Mouse (Mus musculus): ENCODE measurements around the gene Lamtor2. TPM values are rescaled to one million over a fixed set of nuclear protein-coding genes. Genes with fewer than 3 reads are reported as not detected.

Gene Lamtor2
- total RNA-seq, 1 experiment from 2014 or later, result 150 TPM

DNA sequence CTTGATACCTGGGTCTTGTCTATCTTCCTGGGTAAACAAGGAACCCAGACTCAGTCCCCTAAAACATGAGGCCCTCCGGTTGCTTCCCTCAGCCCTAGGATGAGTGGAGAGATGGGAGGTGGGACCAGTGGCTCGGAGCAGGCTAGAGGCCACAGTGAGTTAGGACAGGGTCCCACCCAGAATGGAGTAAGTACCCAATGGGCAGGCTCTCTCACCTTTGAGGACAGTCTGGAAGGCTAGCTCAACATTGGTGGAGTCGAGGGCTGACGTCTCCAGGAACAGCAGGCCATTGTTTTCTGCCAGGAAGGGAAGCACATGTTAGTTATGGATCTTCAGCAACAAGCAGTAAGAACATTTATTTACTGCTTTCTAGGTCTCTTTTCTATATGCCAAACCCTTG, 10.4 kb downstream of the Lamtor2 start:
- DNase-seq, result no peak

DNA sequence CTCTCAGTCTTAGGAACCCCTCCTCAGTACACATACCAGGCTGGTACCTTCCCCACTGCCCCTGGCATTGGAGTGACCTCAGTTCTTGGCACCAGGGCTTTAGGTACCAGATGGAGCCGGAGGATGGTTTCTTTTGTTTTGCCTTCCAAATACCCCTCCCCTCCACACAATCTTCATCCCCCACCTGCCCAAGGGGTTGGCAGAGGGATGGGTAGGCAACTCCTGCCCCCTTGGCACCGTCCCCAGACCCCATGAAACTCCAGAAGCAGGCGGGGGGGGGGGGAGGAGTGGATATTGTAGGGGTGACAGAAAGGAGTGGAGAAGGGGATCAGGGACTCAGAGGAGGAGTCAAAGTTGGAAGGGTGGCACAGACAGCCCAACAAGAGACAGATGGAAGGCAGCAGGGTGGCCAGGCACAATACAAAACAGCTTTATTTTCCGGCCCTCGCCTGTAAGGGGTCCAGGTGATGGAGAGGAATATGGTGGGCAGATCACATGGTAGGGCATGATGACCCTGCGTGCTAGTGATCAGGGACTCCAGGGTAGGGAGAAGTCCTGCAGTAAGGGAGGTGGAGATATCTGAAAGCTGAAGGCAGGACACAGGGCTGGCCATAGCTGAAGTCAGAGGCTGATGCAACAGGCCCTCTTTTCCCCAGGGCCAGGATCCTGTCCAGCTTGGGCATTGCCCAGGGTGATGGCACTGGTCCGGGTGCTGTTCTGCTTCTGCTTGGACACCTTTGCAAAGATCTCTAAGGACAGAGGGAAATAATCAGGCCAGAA, 11.1 kb downstream of the Lamtor2 start:
- DNase-seq, result no peak

DNA sequence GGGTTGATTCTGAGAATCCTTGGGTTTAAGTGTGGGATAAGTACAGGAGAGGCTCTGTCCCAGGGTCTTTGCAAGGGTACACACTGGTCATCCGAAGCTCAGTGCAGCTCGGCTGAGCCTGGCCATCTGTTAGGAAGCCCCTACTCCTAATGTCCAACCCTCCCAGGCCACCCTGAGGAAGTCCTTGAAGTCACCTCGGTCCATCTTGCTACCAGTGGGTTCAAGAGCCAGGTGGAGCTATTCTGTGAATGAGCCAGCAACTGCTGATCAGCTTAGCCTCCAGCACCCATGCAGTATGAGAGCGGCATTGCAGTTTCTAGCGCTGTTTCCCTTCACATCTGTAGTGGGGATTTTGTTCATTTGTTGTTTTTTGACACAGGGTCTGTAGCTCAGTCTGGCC, 12.8 kb downstream of the Lamtor2 start:
- no peak for DNase-seq

DNA sequence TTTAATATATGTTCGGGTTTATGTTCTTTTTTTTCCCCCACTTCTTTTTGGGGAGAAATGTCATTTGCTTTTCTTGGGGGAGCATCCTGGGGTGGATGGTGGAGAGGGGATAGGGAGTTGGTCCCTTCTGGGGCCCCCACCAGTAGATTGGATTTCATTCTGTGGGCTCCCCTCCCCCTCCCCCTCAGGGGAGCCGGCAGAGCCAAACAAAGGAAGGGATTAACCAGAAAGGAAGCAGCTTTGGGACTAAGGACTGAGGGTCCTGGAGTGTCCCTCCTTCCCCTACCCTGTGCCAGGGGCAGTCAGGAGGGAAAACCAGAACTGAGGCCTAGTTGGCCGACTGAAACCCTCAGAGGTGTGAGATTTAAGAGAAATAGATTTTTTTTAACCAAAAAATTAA, 13.5 kb downstream of the Lamtor2 start:
- no peak for DNase-seq

DNA sequence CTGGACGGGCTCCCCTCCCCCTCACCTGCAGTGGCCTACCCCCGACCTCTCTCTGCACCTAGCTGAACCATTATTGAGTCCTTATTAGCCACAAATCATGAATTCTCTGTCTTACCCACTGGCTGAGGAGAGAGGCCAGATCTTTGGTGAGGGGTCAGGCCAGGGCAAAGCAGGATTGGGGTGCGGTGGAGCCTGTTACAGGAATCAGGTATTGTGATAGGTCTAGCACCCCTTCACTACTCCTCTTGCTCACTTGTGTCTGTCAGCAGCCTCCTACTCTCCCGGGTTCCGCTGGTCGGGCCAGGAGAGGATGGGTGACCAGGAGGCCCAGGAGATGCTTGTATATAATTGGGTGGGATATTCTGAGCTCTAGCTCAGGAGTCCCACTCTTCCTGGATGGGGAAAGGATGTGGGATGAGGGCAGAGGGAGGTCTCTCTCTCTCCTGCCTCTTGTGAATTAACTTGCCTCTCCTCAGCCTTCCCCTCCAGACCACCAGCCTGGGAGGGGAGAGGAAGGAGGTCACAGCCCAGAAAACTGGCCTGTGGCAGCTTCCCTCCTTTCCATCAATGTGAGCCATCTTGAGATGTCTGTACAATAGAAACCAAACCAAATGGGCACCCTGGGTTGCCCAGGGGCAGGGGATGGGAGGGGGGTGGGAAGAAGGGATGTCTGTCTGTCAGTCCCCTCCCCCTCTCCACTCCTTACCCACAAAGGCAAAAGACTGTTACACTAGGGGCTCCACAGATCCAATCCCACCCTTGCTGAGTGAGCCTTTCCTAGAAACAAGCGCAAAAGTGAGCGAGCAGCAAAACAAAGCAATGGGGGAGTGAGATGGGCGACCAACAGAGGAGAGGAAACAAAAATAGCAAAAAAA, 14.4 kb downstream of the Lamtor2 start:
- DNase-seq, result no peak

DNA sequence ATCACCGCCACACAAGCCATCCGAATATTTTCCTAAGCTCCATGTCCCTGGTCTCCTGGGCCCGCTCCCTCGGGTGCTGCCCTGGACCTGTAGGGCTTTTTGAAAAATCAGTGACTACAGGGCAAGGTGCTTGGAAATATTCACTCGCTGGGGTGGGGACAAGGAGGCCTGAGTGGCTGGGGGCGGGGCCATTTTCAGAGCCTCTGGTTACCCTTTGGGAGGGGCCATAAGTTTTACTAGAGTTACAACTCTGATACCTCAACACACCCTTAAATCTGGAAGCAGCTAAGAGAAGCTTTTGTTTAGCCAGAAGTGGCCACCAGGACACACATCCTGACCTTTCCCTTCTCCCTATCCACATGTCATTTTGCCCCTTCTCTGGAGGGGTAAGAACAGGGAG, 15.7 kb downstream of the Lamtor2 start:
- DNase-seq, result no peak

DNA sequence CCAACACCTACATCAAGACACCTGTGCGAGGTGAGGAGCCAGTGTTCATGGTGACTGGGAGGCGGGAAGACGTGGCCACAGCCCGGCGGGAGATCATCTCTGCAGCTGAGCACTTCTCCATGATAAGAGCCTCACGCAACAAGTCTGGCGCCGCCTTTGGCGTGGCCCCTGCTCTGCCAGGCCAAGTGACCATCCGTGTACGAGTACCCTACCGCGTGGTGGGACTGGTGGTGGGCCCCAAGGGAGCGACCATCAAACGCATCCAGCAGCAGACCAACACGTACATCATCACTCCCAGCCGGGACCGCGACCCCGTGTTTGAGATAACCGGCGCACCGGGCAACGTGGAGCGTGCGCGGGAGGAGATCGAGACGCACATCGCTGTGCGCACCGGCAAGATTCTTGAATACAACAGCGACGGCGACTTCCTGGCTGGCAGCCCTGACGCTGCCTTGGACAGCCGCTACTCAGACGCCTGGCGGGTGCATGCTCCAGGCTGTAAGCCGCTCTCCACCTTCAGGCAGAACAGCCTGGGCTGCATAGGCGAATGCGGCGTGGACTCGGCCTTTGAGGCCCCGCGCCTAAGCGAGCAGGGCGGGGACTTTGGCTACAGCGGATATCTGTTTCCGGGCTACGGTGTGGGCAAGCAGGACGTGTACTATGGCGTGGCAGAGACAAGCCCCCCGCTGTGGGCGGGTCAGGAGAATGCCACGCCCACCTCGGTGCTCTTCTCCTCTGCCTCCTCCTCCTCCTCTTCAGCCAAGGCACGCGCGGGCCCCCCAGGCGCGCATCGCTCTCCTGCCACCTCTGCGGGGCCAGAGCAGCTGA, 16.6 kb downstream of the Lamtor2 start:
- DNase-seq, result peak; percentile 76

DNA sequence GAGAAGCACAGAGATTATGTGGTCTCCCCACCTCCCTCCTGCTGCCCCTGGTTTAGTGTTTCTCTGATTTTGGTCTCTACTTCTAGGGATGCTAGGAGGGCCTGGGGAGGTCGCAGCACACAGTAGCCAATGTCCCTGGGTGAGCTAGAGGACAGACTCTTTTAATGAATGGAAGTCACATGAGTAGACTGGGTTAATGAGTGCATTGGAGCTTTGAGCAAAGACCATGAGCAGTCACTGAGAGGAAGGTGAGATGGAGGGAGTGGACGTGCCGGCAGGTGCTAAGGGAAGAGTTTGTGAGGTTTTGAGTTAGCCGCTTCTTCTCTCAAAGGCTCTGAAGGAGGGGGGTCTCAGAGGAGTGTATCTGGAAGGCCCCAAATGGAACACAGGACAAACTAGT, 17.3 kb downstream of the Lamtor2 start:
- no peak for DNase-seq

DNA sequence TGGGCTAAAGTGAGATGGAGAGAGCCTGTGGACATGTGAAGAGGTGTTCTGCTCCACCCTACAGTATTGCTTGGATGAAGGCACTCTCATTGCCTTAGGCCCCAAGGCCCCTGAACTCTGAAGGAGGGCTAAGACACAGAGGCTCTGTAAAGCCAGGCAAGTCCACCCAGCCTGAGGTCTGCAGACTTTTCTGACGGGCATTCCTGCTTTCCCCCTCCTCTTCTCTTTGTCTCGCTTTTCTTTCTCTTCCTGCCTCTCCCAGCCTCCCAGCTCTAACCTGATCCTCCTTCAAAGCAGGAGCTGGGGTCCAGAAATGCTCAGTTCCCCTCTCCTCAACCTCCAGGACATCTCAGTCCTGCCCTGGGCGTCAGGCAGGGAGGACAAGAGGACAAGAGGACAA, 17.9 kb downstream of the Lamtor2 start:
- no peak for DNase-seq

DNA sequence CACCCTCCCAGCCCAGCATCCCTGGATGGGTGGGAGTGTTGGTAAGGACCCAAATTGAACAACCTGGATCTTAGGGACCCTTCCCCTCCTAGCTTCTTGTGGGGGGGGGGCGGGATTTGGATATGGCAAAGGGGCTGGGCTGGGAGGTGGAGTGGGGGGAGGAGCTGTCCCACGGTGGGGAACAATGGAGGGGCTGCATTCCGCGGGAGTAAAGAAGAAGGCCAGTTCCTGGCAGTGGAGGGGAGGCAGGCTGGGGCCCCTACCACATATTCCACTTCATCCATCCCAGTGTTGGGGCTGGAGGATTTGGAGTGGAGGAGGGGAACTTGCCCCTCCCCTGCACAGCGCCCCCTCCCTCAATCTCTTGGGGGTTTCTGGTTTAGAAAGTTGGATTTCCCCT, 19.2 kb downstream of the Lamtor2 start:
- no peak for DNase-seq

DNA sequence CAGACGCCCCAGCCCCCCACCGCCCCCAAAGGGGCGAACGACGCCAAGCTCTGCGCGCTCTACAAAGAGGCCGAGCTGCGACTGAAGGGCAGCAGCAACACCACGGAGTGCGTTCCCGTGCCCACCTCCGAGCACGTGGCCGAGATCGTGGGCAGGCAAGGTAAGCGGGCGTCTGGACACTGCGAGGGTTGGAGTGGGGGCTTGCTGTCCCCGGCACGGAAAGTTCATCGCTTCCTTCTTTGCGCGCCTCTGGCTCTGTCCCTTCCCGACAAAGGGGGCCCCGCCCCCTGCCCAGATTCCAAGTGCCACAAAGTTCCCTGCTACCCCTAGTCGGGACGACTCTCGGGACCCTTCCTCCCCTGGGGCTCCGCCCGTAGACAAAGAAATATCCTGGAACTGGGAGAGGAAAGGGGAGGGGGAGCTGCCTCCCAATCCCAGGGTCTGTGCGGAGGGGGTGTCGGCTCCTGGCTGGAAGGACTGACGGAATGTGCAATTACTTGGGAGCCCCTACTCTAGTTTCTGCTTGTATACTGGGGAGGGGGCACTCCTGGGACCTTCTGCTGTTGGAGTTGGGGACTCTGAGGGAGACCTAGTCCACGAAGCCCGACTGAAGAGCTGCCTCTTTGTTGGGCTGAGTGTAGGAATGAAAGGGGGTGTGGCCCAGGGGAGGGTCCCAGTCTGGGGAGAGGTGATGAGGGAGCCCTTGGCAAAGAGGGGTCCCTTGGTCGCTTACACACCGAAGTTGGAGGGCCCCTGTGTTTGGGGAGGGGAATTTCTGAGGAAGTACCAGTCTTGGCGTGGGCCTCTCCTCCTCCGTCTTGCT, 20.0 kb downstream of the Lamtor2 start:
- no peak for DNase-seq

DNA sequence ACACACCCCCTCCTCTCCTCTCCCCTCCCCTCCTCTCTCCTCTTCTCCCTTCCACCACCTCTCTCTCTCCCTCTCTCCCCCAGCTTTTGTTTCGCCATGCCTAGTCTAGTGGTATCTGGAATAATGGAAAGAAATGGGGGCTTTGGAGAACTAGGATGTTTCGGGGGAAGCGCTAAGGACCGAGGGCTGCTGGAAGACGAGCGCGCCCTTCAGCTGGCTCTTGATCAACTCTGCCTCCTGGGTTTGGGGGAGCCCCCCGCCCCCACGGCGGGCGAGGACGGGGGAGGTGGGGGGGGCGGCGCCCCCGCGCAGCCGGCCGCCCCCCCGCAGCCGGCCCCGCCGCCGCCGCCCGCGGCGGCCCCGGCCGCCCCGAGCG, 20.6 kb downstream of the Lamtor2 start, which contains the start of gene Mex3a:
Gene Mex3a, plus strand, starts transcription at position 97 of the 376 bp plus-strand sequence.
- DNase-seq, result no peak

DNA sequence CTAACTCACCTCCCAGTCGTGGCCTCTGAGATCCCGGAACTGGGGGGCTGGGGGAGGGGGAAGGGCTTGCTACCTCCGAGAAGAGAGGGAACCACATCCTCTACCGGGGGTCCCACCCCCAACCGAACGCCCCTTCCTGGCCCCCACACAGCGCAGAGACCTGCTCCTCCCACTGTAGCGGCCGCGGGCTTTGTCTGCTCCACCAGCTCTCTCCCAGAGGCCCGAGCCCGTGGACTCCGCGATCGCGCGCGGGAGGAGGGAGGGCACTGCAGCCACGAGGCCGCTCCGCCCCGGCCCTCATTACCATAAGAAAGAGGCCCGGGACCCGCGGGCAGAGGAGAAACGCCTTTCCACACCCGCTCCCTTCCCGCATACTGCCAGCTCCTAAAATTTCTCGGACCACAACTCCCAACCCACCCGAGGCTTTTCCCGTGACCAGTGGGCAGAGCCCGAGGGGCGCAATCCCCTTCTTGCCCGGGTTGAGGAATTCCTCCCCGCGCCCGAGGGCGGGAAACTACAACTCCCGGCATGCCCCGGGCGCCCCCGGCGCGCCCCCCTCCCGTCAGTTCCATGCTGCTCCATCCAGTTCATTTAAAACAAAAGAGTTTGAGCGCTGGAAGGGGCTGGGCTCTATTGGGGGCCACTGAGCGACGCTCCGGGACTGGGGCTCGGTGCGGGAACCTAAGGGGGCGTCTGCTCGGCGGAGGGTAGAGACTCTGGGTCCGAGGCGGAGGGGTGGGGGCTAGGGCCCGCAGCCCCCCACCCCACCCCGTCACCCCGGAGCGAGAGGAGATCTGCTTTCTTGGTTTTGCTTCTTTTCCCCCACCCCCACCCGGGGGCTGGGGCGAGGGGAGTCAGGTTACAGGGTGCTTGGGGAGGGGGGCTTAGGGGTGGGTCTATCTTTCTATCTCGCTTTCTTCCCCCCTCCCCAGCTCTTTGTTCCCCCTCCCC, 21.3 kb downstream of the Lamtor2 start:
- peak; percentile 87 for DNase-seq

DNA sequence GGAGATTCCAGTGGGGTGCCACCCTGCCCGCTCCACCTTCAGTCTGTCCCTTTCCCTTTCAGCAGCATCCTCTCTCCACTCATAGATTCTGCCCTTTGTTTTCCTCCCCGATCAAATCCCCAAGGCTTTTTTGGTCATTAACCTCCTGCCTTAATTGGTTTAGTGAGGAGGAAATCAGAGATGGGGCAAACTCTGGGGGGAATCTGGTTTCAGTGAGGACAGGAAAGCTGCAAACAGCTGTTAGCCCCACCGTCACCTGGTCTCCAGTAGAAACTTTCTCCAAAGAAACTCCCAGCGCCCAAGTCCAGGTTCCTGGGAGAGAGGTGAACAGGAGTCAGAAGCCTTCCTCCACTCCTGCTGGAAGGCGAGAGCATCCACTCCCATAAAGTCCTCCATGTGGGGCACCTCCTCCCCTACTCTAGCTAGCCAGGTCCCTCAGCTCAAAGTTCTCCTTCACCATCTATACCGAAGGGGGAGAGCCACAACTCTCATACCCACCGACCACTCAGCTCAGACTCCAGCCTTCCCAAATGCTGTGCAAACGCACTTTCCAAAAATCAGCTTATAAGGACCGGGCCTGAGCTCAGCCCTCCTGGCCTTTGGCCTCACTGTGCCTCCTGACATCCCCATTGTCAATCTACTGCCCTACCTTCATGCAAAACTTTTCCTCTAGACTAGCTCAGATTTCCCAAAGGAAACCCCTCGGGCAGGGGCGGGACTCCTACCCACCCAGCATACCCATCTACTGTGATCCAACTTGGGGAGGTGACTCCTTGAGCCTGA, 22.6 kb downstream of the Lamtor2 start:
- no peak for DNase-seq

DNA sequence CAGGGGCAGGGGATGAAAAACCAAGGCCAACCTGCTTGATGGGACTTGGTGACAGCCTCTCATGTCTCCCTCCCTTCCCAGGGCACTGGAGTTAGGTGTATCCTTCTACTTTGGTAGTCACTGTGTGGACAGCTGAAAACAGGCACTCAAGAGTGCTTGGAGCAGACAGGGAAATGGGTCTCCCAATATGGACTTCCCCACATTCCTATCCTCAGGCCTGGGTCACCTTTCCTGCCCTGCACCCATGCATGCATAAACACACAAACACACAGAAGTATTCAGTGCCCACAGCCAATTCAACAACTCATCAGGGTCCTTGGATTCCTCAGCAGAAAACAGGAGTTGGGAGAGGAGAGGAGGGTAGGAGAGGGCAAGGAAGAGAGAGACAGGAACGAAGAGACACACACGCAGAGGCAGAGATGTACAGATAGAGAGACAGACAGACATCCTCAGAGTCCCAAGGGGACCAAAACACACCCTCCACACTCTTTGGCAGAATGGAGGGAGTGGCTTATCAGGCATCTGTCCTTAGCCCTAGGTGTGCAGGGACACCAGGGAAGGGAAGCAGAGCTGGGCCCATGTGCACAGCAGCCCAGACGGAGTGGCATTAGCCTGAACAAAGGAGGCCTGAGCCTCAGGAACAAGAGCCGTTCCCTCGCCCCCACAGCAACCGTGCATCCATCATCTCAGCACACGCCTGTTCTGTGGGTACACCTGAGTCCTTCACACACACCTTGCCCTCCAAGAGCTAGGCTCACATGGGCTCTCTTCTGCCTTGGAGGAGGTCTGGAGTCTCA, 23.5 kb downstream of the Lamtor2 start:
- DNase-seq, result no peak

DNA sequence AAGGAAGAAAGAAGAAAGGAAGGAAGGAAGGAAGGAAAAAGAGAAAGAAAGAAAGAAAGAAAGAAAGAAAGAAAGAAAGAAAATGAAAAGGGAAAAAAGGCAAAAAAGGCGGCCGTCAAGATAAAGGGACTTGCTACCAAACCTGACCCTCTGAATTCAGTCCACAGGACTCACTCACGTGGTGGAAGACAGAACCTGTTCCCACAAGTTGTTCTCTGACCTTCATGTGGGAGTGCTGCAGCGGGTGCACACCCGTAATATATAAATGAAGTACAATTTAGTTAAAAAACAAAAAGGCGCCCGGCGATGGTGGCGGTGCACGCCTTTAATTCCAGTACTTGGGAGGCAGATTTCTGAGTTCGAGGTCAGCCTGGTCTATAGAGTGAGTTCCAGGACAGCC, 24.2 kb downstream of the Lamtor2 start:
- no peak for DNase-seq

DNA sequence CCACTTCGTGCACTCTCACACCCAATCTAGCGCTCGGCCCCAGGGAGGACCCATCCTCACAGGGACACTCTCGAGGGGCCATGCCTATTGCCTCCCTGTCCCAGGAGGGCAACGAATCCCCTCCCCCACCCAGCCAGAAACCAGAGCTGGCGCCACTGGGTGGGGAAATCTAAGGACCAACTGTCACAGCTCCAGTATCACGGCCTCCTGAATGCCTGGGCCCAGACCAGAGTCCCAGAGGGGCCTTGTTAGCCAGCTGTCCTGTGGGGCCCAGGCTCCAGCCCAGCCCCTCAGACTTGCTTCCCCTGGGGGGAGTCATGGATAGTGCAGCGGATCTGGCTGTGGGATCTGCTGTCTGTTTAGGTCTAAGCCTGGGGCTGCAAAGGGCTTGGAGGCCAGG, 25.3 kb downstream of the Lamtor2 start:
- DNase-seq, result no peak

Measured in adrenal gland, postnatal 25 days (tissue).